Mouse (Mus musculus) stomach, postnatal 0 days (tissue): ENCODE measurements around the gene Fus. TPM values are rescaled to one million over a fixed set of nuclear protein-coding genes. Genes with fewer than 3 reads are reported as not detected.

Experiments used
- ATAC-seq: fragments of 200-750 bp; cut with Nextera tagmentation; 2 replicates; pipeline ENCODE4 v1.8.0; 2017; ENCODE audit not compliant: low FRiP score, low TSS enrichment
- DNase-seq: peaks from one replicate; pipeline ENCODE4 v3.0.0-alpha.2; 2016; ENCODE audit warnings: low spot score
- H3K27ac ChIP-seq: fragments of 300-500 bp; sonication (generic); replicated peaks from 2 replicates; pipeline ENCODE4 v1.5.1; 2014; ENCODE audit warnings: mild to moderate bottlenecking, control low read depth
- H3K27me3 ChIP-seq: fragments of 300-500 bp; sonication (generic); 2 replicates; pipeline ENCODE4 v1.6.1; 2014; ENCODE audit warnings: low read length; ENCODE audit not compliant: control insufficient read depth, insufficient read depth
- H3K36me3 ChIP-seq: fragments of 300-500 bp; sonication (generic); 2 replicates; pipeline ENCODE4 v1.6.1; 2014; ENCODE audit warnings: low read length, mixed read lengths; ENCODE audit not compliant: control insufficient read depth, insufficient read depth
- H3K4me1 ChIP-seq: fragments of 300-500 bp; sonication (generic); replicated peaks from 2 replicates; pipeline ENCODE4 v1.6.1; 2014; ENCODE audit warnings: antibody characterized with exemption; ENCODE audit not compliant: control insufficient read depth, insufficient read depth
- H3K4me2 ChIP-seq: fragments of 300-500 bp; sonication (generic); replicated peaks from 2 replicates; pipeline ENCODE4 v1.6.1; 2014; ENCODE audit warnings: low read depth, mild to moderate bottlenecking, control low read depth, moderate library complexity
- H3K4me3 ChIP-seq: fragments of 300-500 bp; sonication (generic); 2 replicates; pipeline ENCODE4 v1.5.1; 2014; ENCODE audit warnings: low read depth, low read length, control low read depth
- H3K9ac ChIP-seq: fragments of 300-500 bp; sonication (generic); 2 replicates; pipeline ENCODE4 v1.6.1; 2014; ENCODE audit warnings: mild to moderate bottlenecking, low read length, control low read depth, mixed read lengths
- H3K9me3 ChIP-seq: fragments of 300-500 bp; sonication (generic); 2 replicates; pipeline ENCODE4 v1.6.1; 2016; ENCODE audit warnings: low read length; ENCODE audit not compliant: control insufficient read depth
- CTCF ChIP-seq: IDR thresholded peaks from 2 replicates; pipeline ENCODE4 v1.5.1; 2016; ENCODE audit warnings: antibody characterized with exemption, low read depth, mild to moderate bottlenecking, moderate library complexity
- EP300 ChIP-seq: optimal IDR thresholded peaks from 2 replicates; pipeline ENCODE3; 2016; ENCODE audit warnings: antibody characterized with exemption
- WGBS: fragments of 180-500 bp; shearing (Covaris S2); extraction: QIAGEN DNeasy Blood & Tissue Kit; methylation state at CpG from one replicate; pipeline ENCODE4 v1.1.7; 2014; 5-methylcytosine and 5-hydroxymethylcytosine counted together
- polyA plus RNA-seq: library from polyadenylated mRNA; unstranded; fragments of >200 nt; fragmentation: Nextera tagmentation; extraction: Ambion mirVana; gene quantifications from 2 replicates; pipeline ENCODE4 v1.2.1, GENCODE M21; 2015

Gene Fus
- polyA plus RNA-seq, result 124 and 130 TPM in 2 replicates

DNA sequence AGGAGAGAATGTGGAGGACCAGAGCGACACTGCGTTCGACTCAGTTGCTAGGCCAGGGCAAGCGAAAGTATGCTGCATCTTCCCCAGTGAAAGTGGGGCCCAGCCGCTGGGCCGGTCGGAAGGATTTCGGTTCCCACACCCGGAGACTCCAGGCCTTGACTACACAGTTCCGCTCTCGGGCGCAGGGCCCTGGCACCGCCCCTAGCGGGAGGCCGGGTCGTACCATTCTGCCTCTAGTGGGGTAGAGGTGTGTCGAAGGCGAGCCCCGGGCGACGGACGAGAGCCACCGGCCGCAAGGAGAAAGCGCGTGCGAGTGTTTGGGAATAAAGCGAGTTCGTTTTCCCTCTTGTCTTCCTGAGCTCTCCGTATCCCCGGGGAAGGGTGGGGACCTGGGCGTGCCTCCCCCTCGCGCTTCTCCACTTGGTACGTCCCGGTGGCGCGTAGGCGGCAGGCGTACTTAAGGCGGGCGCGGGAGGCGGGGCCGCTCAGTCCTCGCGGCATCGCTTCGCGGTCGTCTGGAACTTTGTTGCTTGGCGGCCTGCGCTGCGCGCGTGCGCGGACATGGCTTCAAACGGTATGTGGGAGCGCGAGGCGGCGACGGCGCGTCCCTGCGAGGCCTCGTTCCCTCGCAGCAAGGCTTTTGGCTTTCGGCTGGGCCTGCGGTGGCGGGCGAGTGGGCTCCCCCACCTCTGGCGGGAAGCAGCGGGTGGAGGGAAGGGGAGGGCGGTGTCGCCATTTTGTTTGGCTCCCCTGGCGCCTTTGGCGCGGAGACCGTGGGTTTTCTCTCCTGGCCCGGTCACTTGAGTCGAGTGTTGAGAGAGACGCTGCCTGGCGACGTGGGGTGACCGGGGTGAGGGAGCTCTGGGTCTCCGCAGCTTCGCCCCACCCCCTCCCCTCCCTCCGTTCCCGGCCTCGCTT, at the start of gene Fus:
Gene Fus (plus strand): TSS at position 454 of the 918 bp plus-strand sequence.
- Histone ChIP-seq H3K36me3 (peaks cover 9% of the 10 kb centered on the region), H3K4me3 (peak within 1 kb of the TSS; percentile 98), H3K9ac (peak within 1 kb of the TSS; percentile 99), H3K27ac (peak within 1 kb of the TSS; percentile 97), H3K27me3 (no peaks in the 10 kb centered on the region), H3K4me1 (no peaks in the 10 kb centered on the region), H3K9me3 (no peaks in the 10 kb centered on the region), H3K4me2 (peak within 1 kb of the TSS; percentile 74)
- peak; percentile 50 for TF ChIP-seq CTCF
- peak; percentile 94 for TF ChIP-seq EP300
- WGBS, result under 1% methylated on average over 91 of the region's 92 CpGs
- DNase-seq, result peak; percentile 94
- peak; percentile 95 for ATAC-seq

DNA sequence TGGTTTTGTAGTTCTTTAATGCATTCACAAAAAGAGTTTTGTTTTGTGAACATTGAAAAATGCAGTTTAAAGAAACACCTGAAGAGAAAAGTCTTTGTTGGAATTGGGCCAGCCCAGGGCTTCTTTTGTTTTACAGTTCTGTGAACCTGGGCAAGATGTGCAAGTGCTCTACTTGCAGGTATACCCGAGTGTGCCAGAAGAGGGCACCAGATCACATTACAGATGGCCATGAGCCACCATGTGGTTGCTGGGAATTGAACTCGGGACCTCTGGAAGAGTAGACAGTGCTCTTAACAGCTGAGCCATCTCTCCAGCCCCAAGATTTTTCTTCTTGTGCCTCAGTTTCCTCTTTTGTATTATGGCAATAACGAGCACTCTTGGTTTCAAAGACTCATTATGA, 49.1 kb upstream of the Fus start:
- no peak overlapping the region for H3K9ac ChIP-seq
- H3K36me3 ChIP-seq, result no peaks in the 10 kb centered on the region
- H3K4me3 ChIP-seq, result no peak overlapping the region
- H3K27ac ChIP-seq, result no peak overlapping the region
- no peaks in the 10 kb centered on the region for H3K27me3 ChIP-seq
- no peaks in the 10 kb centered on the region for H3K4me1 ChIP-seq
- H3K9me3 ChIP-seq, result no peaks in the 10 kb centered on the region
- 58% methylated on average over 3 of the region's 3 CpGs for WGBS
- DNase-seq, result peak; percentile 75
- ATAC-seq, result no peak
- H3K4me2 ChIP-seq, result no peak overlapping the region
- TF ChIP-seq EP300 (no peak), CTCF (peak; percentile 75)

DNA sequence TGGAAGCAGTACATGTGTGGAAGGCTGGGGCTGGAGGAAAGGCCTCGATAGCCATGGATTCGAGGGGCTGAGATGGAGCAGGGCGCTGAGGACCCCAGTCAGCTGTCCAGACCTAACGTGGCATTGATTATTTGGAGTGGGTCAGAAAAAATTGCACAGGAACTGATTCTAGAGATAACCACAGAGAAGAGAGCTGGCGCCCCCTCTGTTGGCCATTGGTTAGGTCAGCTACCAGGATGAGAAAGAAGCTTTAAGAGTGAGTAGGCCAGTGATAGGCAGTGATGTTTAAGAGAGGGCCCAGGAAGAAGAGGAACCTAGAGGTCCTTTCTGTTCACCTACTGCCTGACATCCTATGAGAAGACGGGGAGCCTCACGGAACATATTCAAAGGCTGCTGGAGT, 48.0 kb upstream of the Fus start:
- WGBS, result 76% methylated on average over 7 of the region's 7 CpGs
- TF ChIP-seq EP300, result no peak
- TF ChIP-seq CTCF, result peak; percentile 64
- Histone ChIP-seq H3K4me3 (no peak overlapping the region), H3K4me2 (no peak overlapping the region), H3K27me3 (no peaks in the 10 kb centered on the region), H3K9me3 (no peaks in the 10 kb centered on the region), H3K9ac (no peak overlapping the region), H3K27ac (no peak overlapping the region), H3K4me1 (no peaks in the 10 kb centered on the region), H3K36me3 (no peaks in the 10 kb centered on the region; the same call in 1 of the 2 replicates)
- ATAC-seq, result no peak
- DNase-seq, result peak; percentile 59

GRCm38 (mm10) chr7:127921516-127921915, 45.7 kb upstream of the Fus start:
- Histone ChIP-seq H3K9me3 (no peaks in the 10 kb centered on the region), H3K4me2 (no peak overlapping the region), H3K27me3 (no peaks in the 10 kb centered on the region), H3K27ac (no peak overlapping the region), H3K4me1 (no peaks in the 10 kb centered on the region), H3K9ac (no peak overlapping the region), H3K36me3 (peaks cover 3% of the 10 kb centered on the region; the same call in 1 of the 2 replicates), H3K4me3 (no peak overlapping the region)
- DNase-seq, result peak; percentile 75
- WGBS, result 54% methylated on average over 7 of the region's 8 CpGs
- ATAC-seq, result no peak
- TF ChIP-seq CTCF, result peak; percentile 72
- TF ChIP-seq EP300, result no peak

DNA sequence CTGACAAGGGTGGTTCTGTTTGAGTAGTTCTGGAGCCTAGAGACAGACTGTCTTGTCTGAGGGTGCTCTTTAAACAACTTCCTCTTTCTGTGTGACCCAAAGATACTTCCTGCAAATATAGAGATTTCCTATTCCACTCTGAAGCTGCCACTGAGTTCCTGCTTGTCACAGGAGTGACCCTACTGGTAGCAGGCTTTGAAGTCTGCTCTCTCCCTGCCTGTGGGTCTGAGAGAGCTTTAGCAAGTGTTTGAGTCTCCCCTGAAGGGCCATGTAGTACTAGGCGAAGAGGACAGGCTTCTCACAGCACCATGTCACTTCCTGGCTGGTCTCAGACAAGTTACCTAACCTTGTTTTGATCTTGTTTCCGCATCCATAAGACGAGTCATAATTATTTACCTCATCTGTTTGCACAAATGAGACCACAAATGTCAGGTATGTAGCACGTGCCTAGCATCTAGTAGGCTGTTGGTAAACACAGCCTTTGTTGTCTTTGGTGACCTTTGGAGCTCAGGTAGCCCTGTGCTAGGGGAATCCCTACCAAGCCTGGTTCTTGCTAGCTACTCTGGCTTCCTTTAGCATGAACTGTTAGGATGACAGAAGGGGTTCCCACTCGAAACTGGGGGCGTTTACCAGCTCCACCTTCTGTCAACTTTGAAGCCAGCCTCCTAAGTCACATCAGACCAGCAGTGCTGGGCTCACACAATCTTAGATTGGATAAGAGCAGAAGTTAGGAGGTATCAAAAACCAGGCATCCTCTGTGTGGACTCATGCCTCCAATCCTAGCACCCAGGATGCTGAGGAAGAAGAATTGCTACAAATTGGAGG, 44.6 kb upstream of the Fus start:
- Histone ChIP-seq H3K36me3 (peaks cover 3% of the 10 kb centered on the region; the same call in 1 of the 2 replicates), H3K4me2 (no peak overlapping the region), H3K9ac (no peak overlapping the region), H3K4me3 (no peak overlapping the region), H3K4me1 (no peaks in the 10 kb centered on the region), H3K27me3 (no peaks in the 10 kb centered on the region), H3K9me3 (no peaks in the 10 kb centered on the region), H3K27ac (peak overlapping the region; percentile 66)
- ATAC-seq (peak; percentile 35), DNase-seq (no peak)
- 53% methylated on average over 6 of the region's 6 CpGs for WGBS
- TF ChIP-seq EP300 (no peak), CTCF (no peak)
